In genomic region chr14:105299744-105300255, GRCm38 (mm10) we compare ENCODE assay signal across 21 mouse cellular contexts.
"Had no signal": no experiment of that assay in that cellular context is flagged by ENCODE, and none has a peak within 500 bp of the region (broad histone marks: within the 10 kb centered on the region; RNA-seq: fewer than 3 reads in every experiment).

No protein-coding gene starts in this region.

- H3K27me3 ChIP-seq: heart, embryonic 13.5 days; heart, embryonic 15.5 days; hindbrain, embryonic 13.5 days; hindbrain, embryonic 15.5 days; limb, embryonic 15.5 days; liver, embryonic 12.5 days had no signal

- H3K9ac ChIP-seq: heart, embryonic 13.5 days; heart, embryonic 15.5 days; hindbrain, embryonic 13.5 days; hindbrain, embryonic 15.5 days; limb, embryonic 15.5 days; liver, embryonic 12.5 days; liver, embryonic 14.5 days had no signal

- H3K4me3 ChIP-seq: heart, adult 2 months; heart, embryonic 13.5 days; heart, embryonic 15.5 days; hindbrain, embryonic 13.5 days; hindbrain, embryonic 15.5 days; layer of hippocampus, adult 2 months; limb, embryonic 15.5 days; liver, embryonic 12.5 days had no signal

- DNase-seq: gastrocnemius, postnatal 14 days; gastrocnemius, postnatal 36 days; heart, adult 11 months; heart, adult 2 months; heart, postnatal 14 days; heart, postnatal 36 days; kidney, adult 11 months; kidney, postnatal 10 days; kidney, postnatal 25 days; kidney, postnatal 4 days; left cerebral cortex, postnatal 4 days had no signal

- ATAC-seq: hindbrain, postnatal 0 days; liver, embryonic 12.5 days had no signal

- H3K4me1 ChIP-seq: heart, embryonic 15.5 days; hindbrain, embryonic 13.5 days; hindbrain, embryonic 15.5 days; limb, embryonic 15.5 days had no signal

- H3K9me3 ChIP-seq: heart, embryonic 13.5 days; heart, embryonic 15.5 days; hindbrain, embryonic 13.5 days; hindbrain, embryonic 15.5 days; limb, embryonic 15.5 days; liver, embryonic 12.5 days had no signal

- H3K27ac ChIP-seq: heart, adult 2 months; heart, embryonic 15.5 days; hindbrain, embryonic 13.5 days; hindbrain, embryonic 15.5 days; hindbrain, postnatal 0 days; layer of hippocampus, adult 2 months; limb, embryonic 15.5 days; liver, embryonic 12.5 days; liver, embryonic 14.5 days had no signal

- H3K4me2 ChIP-seq: heart, embryonic 11.5 days; heart, embryonic 13.5 days; heart, embryonic 15.5 days; hindbrain, embryonic 13.5 days; hindbrain, embryonic 15.5 days; limb, embryonic 15.5 days; liver, embryonic 12.5 days had no signal
